Mouse (Mus musculus): Measurements from ENCODE around the gene Helz. TPM values are rescaled to one million over a fixed set of nuclear protein-coding genes. Genes with fewer than 3 reads are reported as not detected.
"Not testable (repeated sequence)": the region's sequence is repeated elsewhere in the genome, so short reads cannot be mapped to it uniquely, and the experiment has no call there.

The Helz gene
- polyA plus RNA-seq, 1 experiment from 2014 or later = 22.0 TPM

DNA sequence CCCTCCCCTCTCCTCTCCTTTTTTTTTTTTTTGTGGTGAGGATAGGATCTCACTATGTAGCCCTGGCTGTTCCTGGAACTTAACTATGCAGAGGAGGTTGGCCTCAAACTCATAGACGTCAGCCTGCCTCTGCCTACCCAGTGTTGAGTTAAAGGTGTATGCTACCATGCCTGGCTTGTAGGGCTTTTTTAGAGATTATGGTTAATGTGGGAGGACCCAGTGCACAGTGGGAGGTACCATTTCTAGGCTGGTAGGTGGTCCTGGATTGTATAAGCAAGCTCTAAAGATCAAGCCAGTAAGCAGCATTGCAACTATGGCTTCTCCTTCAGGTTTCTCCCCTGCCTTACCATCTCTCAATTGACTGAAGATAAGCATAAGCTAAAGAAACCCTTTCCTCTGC lies 7.4 kb upstream of the Helz start:
- Histone ChIP-seq H3K9ac (ENCODE audit: low read depth, low read length) (no peak overlapping the region), H3K4me3 (ENCODE audit: low read depth, low read length) (no peak overlapping the region), H3K4me1 (ENCODE audit: control insufficient read depth, insufficient read depth, low read length) (no peaks in the 10 kb centered on the region), H3K27me3 (replicated peaks; ENCODE audit: control insufficient read depth, insufficient read depth, low read length) (no peaks in the 10 kb centered on the region), H3K4me2 (ENCODE audit: low read depth, low read length) (no peak overlapping the region), H3K27ac (replicated peaks; ENCODE audit: low read depth, low read length) (no peak overlapping the region), H3K36me3 (ENCODE audit: control insufficient read depth, insufficient read depth, low read length) (no peaks in the 10 kb centered on the region), H3K9me3 (ENCODE audit: control insufficient read depth, low read length) (no peaks in the 10 kb centered on the region)
- DNase-seq (ENCODE audit: low spot score) (no peak), ATAC-seq (ENCODE audit: low read depth) (no peak)
- WGBS = 50% methylated on average over 1 of the region's 1 CpGs

DNA sequence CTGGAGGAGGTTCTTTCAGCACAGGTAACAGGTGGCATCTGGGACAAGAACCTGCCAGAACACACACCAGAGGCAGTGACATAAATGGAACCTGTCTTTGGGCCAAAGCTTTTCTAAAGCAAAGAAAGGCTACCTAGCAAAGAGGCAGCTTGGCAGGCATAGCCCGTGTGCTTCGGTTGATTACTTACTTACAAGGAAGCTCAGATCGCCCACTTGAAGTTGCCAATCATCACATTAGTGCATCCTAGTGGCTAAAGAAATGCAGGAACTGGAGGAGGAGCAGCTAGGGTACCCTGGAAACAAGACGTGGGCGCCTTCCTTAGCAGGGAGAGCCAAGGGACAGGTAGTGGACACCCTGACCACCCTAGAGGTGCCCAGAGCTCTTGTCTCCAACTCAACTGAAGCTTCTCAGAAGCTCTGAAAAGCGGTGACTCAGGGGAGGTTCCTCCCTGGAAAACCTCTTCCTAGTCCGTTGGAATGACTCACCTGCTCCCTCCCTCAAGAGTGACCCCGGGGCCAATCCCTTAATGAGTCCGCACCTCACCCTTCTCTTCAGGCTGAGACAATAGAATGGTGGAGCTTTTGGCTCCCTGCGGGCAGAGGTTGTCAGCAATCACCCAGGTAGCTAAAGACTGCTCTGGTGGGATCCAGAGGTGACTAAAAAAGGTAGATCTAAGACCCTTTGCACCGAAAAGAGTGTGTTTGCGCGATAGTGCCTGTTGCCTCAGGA lies 1.8 kb upstream of the Helz start:
- ATAC-seq (ENCODE audit: low read depth) (no peak), DNase-seq (ENCODE audit: low spot score) (peak; percentile 11)
- Histone ChIP-seq H3K27me3 (replicated peaks; ENCODE audit: control insufficient read depth, insufficient read depth, low read length) (no peaks in the 10 kb centered on the region), H3K4me2 (ENCODE audit: low read depth, low read length) (peak overlapping the region; percentile 99), H3K9me3 (ENCODE audit: control insufficient read depth, low read length) (no peaks in the 10 kb centered on the region), H3K4me3 (ENCODE audit: low read depth, low read length) (peak overlapping the region; percentile 77; the same call in 1 of the 2 replicates), H3K9ac (ENCODE audit: low read depth, low read length) (0 out of 2 replicates have a peak overlapping the region, but pooled peaks have one; percentile 90), H3K4me1 (ENCODE audit: control insufficient read depth, insufficient read depth, low read length) (no peaks in the 10 kb centered on the region), H3K36me3 (ENCODE audit: control insufficient read depth, insufficient read depth, low read length) (peaks cover 12% of the 10 kb centered on the region), H3K27ac (replicated peaks; ENCODE audit: low read depth, low read length) (no peak overlapping the region)
- 23% methylated on average over 13 of the region's 13 CpGs for WGBS

DNA sequence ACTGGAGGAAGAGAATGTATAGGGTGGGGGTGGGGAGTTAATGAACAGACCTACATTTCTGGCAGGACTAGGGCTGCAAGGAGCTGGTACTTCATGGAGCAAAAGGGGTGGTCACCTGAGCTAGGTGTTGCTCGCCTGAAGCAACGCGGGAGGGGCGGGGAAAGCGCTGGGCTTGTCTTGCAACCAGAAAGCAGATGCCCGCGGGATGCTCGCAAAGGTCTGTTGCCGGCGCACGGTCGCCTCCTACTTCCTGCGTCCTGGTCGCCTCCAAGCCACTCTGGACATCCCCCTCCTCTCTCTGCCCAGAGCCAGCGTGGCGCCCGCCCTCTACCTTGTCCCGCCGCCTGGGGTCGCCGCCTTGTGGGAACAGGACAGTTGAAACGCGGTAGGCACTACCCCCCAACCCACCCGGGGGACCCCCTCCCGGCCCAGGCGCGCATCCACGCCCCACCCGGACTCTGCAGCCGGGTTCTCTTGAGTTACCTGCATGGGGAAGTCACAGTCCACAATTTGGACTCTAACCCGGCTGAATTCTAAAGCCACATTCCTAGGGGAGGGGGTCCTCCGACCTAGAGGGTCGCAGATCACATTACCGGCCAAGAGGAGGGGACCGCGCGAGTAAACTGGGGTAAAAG lies 946 bp upstream of the Helz start:
- Histone ChIP-seq H3K36me3 (ENCODE audit: control insufficient read depth, insufficient read depth, low read length) (peaks cover 18% of the 10 kb centered on the region), H3K27me3 (replicated peaks; ENCODE audit: control insufficient read depth, insufficient read depth, low read length) (no peaks in the 10 kb centered on the region), H3K9ac (ENCODE audit: low read depth, low read length) (peak overlapping the region; percentile 90), H3K4me2 (ENCODE audit: low read depth, low read length) (peak overlapping the region; percentile 99), H3K4me1 (ENCODE audit: control insufficient read depth, insufficient read depth, low read length) (no peaks in the 10 kb centered on the region), H3K9me3 (ENCODE audit: control insufficient read depth, low read length) (no peaks in the 10 kb centered on the region), H3K27ac (replicated peaks; ENCODE audit: low read depth, low read length) (peak overlapping the region; percentile 57; the same call in 1 of the 2 replicates), H3K4me3 (ENCODE audit: low read depth, low read length) (peak overlapping the region; percentile 77)
- ATAC-seq (ENCODE audit: low read depth) = peak; percentile 26; the same call in 1 of the 2 replicates
- under 1% methylated on average over 29 of the region's 37 CpGs for WGBS
- DNase-seq (ENCODE audit: low spot score) = peak; percentile 46

GRCm38 (mm10) chr11:107548204-107548975 lies 660 bp downstream of the Helz start:
- WGBS = 9% methylated on average over 22 of the region's 39 CpGs
- peak overlapping the region; percentile 81 for H3K27ac ChIP-seq (replicated peaks; ENCODE audit: low read depth, low read length)

GRCm38 (mm10) chr11:107559874-107560273 lies 12.1 kb downstream of the Helz start:
- no peaks in the 10 kb centered on the region for H3K4me1 ChIP-seq (ENCODE audit: control insufficient read depth, insufficient read depth, low read length)
- peaks cover 32% of the 10 kb centered on the region for H3K36me3 ChIP-seq (ENCODE audit: control insufficient read depth, insufficient read depth, low read length)

More at GRCm38 (mm10) chr11:107548204-107548975, 660 bp downstream of the Helz start:
- H3K27me3 ChIP-seq (replicated peaks; ENCODE audit: control insufficient read depth, insufficient read depth, low read length) = no peaks in the 10 kb centered on the region
- DNase-seq (ENCODE audit: low spot score) (no peak), ATAC-seq (ENCODE audit: low read depth) (no peak)
- H3K4me1 ChIP-seq (ENCODE audit: control insufficient read depth, insufficient read depth, low read length) = no peaks in the 10 kb centered on the region
- H3K9ac ChIP-seq (ENCODE audit: low read depth, low read length) = peak overlapping the region; percentile 90
- peak overlapping the region; percentile 99 for H3K4me2 ChIP-seq (ENCODE audit: low read depth, low read length)
- peak overlapping the region; percentile 77 for H3K4me3 ChIP-seq (ENCODE audit: low read depth, low read length)
- peaks cover 31% of the 10 kb centered on the region for H3K36me3 ChIP-seq (ENCODE audit: control insufficient read depth, insufficient read depth, low read length)
- H3K9me3 ChIP-seq (ENCODE audit: control insufficient read depth, low read length) = no peaks in the 10 kb centered on the region

DNA sequence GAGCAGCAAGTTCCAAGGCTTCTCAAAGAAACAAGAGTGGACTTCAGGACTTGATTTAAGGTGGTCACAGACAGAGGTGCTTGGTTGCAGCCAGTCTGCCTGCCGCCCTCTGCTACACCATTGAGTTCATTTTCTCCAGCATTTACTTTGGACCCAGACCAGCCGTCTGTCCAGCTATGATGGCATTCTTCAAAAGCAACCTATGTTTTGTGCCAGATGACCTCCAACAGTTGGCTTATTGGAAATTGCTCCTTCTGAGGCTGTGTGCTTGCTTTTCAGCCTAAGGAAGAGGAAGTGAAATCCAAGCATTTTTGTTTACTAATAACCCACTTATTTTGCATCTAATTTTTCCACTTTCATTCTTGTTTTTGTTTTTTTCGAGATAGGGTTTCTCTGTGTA lies 19.7 kb downstream of the Helz start:
- Histone ChIP-seq H3K4me2 (ENCODE audit: low read depth, low read length) (no peak overlapping the region), H3K4me1 (ENCODE audit: control insufficient read depth, insufficient read depth, low read length) (no peaks in the 10 kb centered on the region), H3K4me3 (ENCODE audit: low read depth, low read length) (no peak overlapping the region), H3K27ac (replicated peaks; ENCODE audit: low read depth, low read length) (no peak overlapping the region), H3K9ac (ENCODE audit: low read depth, low read length) (no peak overlapping the region), H3K27me3 (replicated peaks; ENCODE audit: control insufficient read depth, insufficient read depth, low read length) (no peaks in the 10 kb centered on the region), H3K36me3 (ENCODE audit: control insufficient read depth, insufficient read depth, low read length) (peaks cover 27% of the 10 kb centered on the region), H3K9me3 (ENCODE audit: control insufficient read depth, low read length) (no peaks in the 10 kb centered on the region)
- ATAC-seq (ENCODE audit: low read depth) (no peak), DNase-seq (ENCODE audit: low spot score) (no peak)
- WGBS = 91% methylated on average over 3 of the region's 3 CpGs

More at GRCm38 (mm10) chr11:107559874-107560273, 12.1 kb downstream of the Helz start:
- ATAC-seq (ENCODE audit: low read depth) (no peak), DNase-seq (ENCODE audit: low spot score) (no peak)
- no peak overlapping the region for H3K4me3 ChIP-seq (ENCODE audit: low read depth, low read length)
- H3K27ac ChIP-seq (replicated peaks; ENCODE audit: low read depth, low read length) = no peak overlapping the region
- WGBS = 97% methylated on average over 5 of the region's 5 CpGs
- no peaks in the 10 kb centered on the region for H3K9me3 ChIP-seq (ENCODE audit: control insufficient read depth, low read length)
- H3K27me3 ChIP-seq (replicated peaks; ENCODE audit: control insufficient read depth, insufficient read depth, low read length) = no peaks in the 10 kb centered on the region
- H3K9ac ChIP-seq (ENCODE audit: low read depth, low read length) = no peak overlapping the region
- no peak overlapping the region for H3K4me2 ChIP-seq (ENCODE audit: low read depth, low read length)

DNA sequence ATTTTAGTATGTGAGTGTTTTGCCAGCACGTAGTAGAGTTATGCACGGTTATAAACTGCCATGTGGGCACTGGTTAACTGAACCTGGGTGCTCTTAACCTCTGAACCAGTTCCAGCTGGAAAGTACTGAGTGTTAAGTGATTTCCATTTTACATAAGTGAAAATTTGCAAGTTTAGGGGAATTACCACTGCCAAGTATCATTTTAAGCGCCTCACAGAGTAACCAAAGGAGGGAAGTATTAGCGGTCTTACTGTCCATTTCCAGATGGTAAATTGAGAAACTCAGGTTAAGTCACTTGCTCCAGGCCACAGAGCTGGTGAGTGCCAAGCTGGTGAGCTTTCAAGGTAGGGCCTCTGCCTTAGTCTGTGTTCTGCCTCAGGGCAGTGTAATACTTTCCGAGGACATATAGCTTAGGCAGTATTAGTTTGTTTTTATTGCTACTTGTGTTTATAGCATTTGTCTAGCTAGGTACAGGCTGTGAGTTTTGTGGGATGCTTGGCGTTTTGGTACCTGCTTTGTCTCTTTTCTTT lies 20.8 kb downstream of the Helz start:
- no peak for DNase-seq (ENCODE audit: low spot score)
- Histone ChIP-seq H3K36me3 (ENCODE audit: control insufficient read depth, insufficient read depth, low read length) (peaks cover 31% of the 10 kb centered on the region), H3K9ac (ENCODE audit: low read depth, low read length) (no peak overlapping the region), H3K4me3 (ENCODE audit: low read depth, low read length) (no peak overlapping the region), H3K4me2 (ENCODE audit: low read depth, low read length) (no peak overlapping the region), H3K27me3 (replicated peaks; ENCODE audit: control insufficient read depth, insufficient read depth, low read length) (no peaks in the 10 kb centered on the region), H3K4me1 (ENCODE audit: control insufficient read depth, insufficient read depth, low read length) (no peaks in the 10 kb centered on the region), H3K9me3 (ENCODE audit: control insufficient read depth, low read length) (no peaks in the 10 kb centered on the region), H3K27ac (replicated peaks; ENCODE audit: low read depth, low read length) (no peak overlapping the region)
- ATAC-seq (ENCODE audit: low read depth) = no peak
- 95% methylated on average over 6 of the region's 6 CpGs for WGBS

- not testable (repeated sequence) for H3K9ac ChIP-seq (ENCODE audit: low read depth, low read length); H3K4me2 ChIP-seq (ENCODE audit: low read depth, low read length); H3K9me3 ChIP-seq (ENCODE audit: control insufficient read depth, low read length); H3K27me3 ChIP-seq (replicated peaks; ENCODE audit: control insufficient read depth, insufficient read depth, low read length); ATAC-seq (ENCODE audit: low read depth); H3K4me3 ChIP-seq (ENCODE audit: low read depth, low read length); H3K4me1 ChIP-seq (ENCODE audit: control insufficient read depth, insufficient read depth, low read length); H3K27ac ChIP-seq (replicated peaks; ENCODE audit: low read depth, low read length); DNase-seq (ENCODE audit: low spot score)
- peaks cover 35% of the 10 kb centered on the region for H3K36me3 ChIP-seq (ENCODE audit: control insufficient read depth, insufficient read depth, low read length)
- 64% methylated on average over 8 of the region's 8 CpGs for WGBS
Measured at GRCm38 (mm10) chr11:107570891-107571290, 23.2 kb downstream of the Helz start.

All from embryonic facial prominence, embryonic 14.5 days (tissue).